8 mouse cellular contexts compared by ENCODE assay signal in the genomic region with DNA sequence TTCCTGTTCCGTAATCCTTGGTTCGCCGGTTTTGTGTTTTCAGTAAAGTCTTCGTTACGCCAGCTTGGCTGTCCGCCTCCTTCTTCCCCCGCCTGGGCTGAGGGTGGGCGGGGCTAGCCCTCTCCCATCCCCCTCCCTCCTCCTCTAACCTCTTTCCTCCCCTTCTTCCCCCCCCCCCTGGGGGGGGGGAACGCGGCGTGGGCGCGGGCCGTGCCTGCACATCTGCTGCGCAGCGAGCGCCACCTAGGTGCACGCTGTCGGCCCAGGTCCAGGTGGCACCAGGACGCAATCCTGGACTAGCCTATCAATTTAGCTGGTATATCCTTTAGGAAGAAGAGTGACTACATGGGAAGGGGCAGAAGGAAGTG. TPM values are rescaled to one million over a fixed set of nuclear protein-coding genes. Genes with fewer than 3 reads are reported as not detected.
DNase-seq lines count a peak whose midpoint lies in the region; ATAC-seq lines count a peak whose summit lies in the region.

No protein-coding gene starts in this region.

- peak overlapping the region; percentile 99 for H3K27ac ChIP-seq in intestine, embryonic 16.5 days (ENCODE audit: low read length)
- H3K27ac ChIP-seq in midbrain, embryonic 10.5 days (replicated peaks) = peak overlapping the region; percentile 99

- intact Hi-C loops in left cerebral cortex, postnatal 36 days (cut with DNase I) = loop anchor here (5.0 to 10.0 kb wide), 2 partner anchors 54 to 88 kb away; partner anchors contain the start of gene Rab3a

- no peaks in the 10 kb centered on the region for H3K27me3 ChIP-seq in intestine, embryonic 16.5 days (replicated peaks; ENCODE audit: control insufficient read depth, insufficient read depth, low read length)
- H3K27me3 ChIP-seq in midbrain, embryonic 10.5 days (ENCODE audit: low read depth, poor library complexity, severe bottlenecking) = peaks cover 10% of the 10 kb centered on the region

- under 1% methylated on average over 20 of the region's 20 CpGs for WGBS in intestine, embryonic 16.5 days
- WGBS in midbrain, embryonic 10.5 days = under 1% methylated on average over 20 of the region's 20 CpGs

- ATAC-seq in intestine, embryonic 16.5 days = 0 out of 2 replicates have a peak, but pooled peaks have one; percentile 7

- peak; percentile 95 for DNase-seq in adrenal gland, adult 2 months
- peak; percentile 96 for DNase-seq in embryo, embryonic 9.5 days (ENCODE audit: extremely low spot score)
- DNase-seq in gastrocnemius, postnatal 4 days (ENCODE audit: low spot score in 2 of 2) = peak; percentile 82 to 87
- peak; percentile 82 to 84 for DNase-seq in left cerebral cortex, postnatal 36 days (ENCODE audit: low spot score in 2 of 2)
- DNase-seq in midbrain, embryonic 10.5 days (ENCODE audit: low spot score) = peak; percentile 90
- peak; percentile 82 for DNase-seq in right cerebral cortex, postnatal 4 days
- peak; percentile 93 for DNase-seq in yolk sac, embryonic 10.5 days (ENCODE audit: low spot score)

- peak overlapping the region; percentile 99 for H3K9ac ChIP-seq in intestine, embryonic 16.5 days (ENCODE audit: low read depth, low read length)

- peaks cover 42% of the 10 kb centered on the region for H3K4me1 ChIP-seq in intestine, embryonic 16.5 days (ENCODE audit: control insufficient read depth, insufficient read depth, low read length)
- peaks cover 49% of the 10 kb centered on the region for H3K4me1 ChIP-seq in midbrain, embryonic 10.5 days

- peak overlapping the region; percentile 91 for H3K4me3 ChIP-seq in intestine, embryonic 16.5 days (ENCODE audit: low read length)
- H3K4me3 ChIP-seq in midbrain, embryonic 10.5 days = peak overlapping the region; percentile 98

- no peaks in the 10 kb centered on the region for H3K36me3 ChIP-seq in intestine, embryonic 16.5 days (ENCODE audit: control insufficient read depth, insufficient read depth, low read length)
- peaks cover 23% of the 10 kb centered on the region for H3K36me3 ChIP-seq in midbrain, embryonic 10.5 days

- H3K9me3 ChIP-seq in intestine, embryonic 16.5 days (ENCODE audit: control insufficient read depth, low read length) = no peaks in the 10 kb centered on the region
- no peaks in the 10 kb centered on the region for H3K9me3 ChIP-seq in midbrain, embryonic 10.5 days (replicated peaks)

- peak overlapping the region; percentile 59 for H3K4me2 ChIP-seq in intestine, embryonic 16.5 days (ENCODE audit: low read depth, low read length)

RNA-seq across cellular contexts. Expression of gene Jund, which starts 1.8 kb away (rescaled TPM):
- 100 to 1,000 TPM; 214 to 246 TPM for total RNA-seq in adrenal gland, adult 2 months (2021)
- polyA plus RNA-seq in adrenal gland, adult 2 months (2012; rRNA removed) = 1,009 and 1,256 TPM in 2 replicates
- 100 to 1,000 TPM; 201 to 228 TPM for total RNA-seq in gastrocnemius, postnatal 4 days (2021)
- polyA plus RNA-seq in intestine, embryonic 16.5 days (2015; fragmentation: Nextera tagmentation; extraction: Ambion mirVana) = 37.3 and 52.2 TPM in 2 replicates
- total RNA-seq in left cerebral cortex, postnatal 36 days (2021) = 100 to 1,000 TPM; 219 to 272 TPM
- 62.5 and 78.6 TPM in 2 replicates for polyA plus RNA-seq in midbrain, embryonic 10.5 days (2016; fragmentation: Nextera tagmentation; extraction: Ambion mirVana)

RNA-seq across cellular contexts. Expression of gene Iqcn, which starts 2.7 kb away (rescaled TPM):
- under 1 TPM in 1 of 2 experiments, not detected in 1; 0.12 TPM for total RNA-seq in adrenal gland, adult 2 months (2021)
- polyA plus RNA-seq in adrenal gland, adult 2 months (2012; rRNA removed) = 0.25 and 0.28 TPM in 2 replicates
- total RNA-seq in gastrocnemius, postnatal 4 days (2021) = not detected
- polyA plus RNA-seq in intestine, embryonic 16.5 days (2015; fragmentation: Nextera tagmentation; extraction: Ambion mirVana) = not detected in 2 replicates
- under 1 TPM; 0.10 to 0.34 TPM for total RNA-seq in left cerebral cortex, postnatal 36 days (2021)
- not detected in 2 replicates for polyA plus RNA-seq in midbrain, embryonic 10.5 days (2016; fragmentation: Nextera tagmentation; extraction: Ambion mirVana)

RNA-seq across cellular contexts. Expression of gene Gm3336, which starts 17.8 kb away (rescaled TPM):
- total RNA-seq in adrenal gland, adult 2 months (2021) = under 1 TPM in 1 of 2 experiments, not detected in 1; 0.69 TPM
- polyA plus RNA-seq in adrenal gland, adult 2 months (2012; rRNA removed) = 0.51 and 0.97 TPM in 2 replicates
- not detected for total RNA-seq in gastrocnemius, postnatal 4 days (2021)
- polyA plus RNA-seq in intestine, embryonic 16.5 days (2015; fragmentation: Nextera tagmentation; extraction: Ambion mirVana) = 3.3 and 4.1 TPM in 2 replicates
- not detected for total RNA-seq in left cerebral cortex, postnatal 36 days (2021)
- not detected in 2 replicates for polyA plus RNA-seq in midbrain, embryonic 10.5 days (2016; fragmentation: Nextera tagmentation; extraction: Ambion mirVana)

RNA-seq across cellular contexts. Expression of gene Pde4c, which starts 23.0 kb away (rescaled TPM):
- total RNA-seq in adrenal gland, adult 2 months (2021) = 1 to 10 TPM in 1 of 2 experiments, under 1 TPM in 1; 0.76 to 1.0 TPM
- 2.9 and 3.3 TPM in 2 replicates for polyA plus RNA-seq in adrenal gland, adult 2 months (2012; rRNA removed)
- 1 to 10 TPM; 1.4 to 1.5 TPM for total RNA-seq in gastrocnemius, postnatal 4 days (2021)
- 0.28 and 0.64 TPM in 2 replicates for polyA plus RNA-seq in intestine, embryonic 16.5 days (2015; fragmentation: Nextera tagmentation; extraction: Ambion mirVana)
- 1 to 10 TPM in 1 of 2 experiments, under 1 TPM in 1; 0.89 to 2.0 TPM for total RNA-seq in left cerebral cortex, postnatal 36 days (2021)
- polyA plus RNA-seq in midbrain, embryonic 10.5 days (2016; fragmentation: Nextera tagmentation; extraction: Ambion mirVana) = 0.72 and 0.78 TPM in 2 replicates

RNA-seq across cellular contexts. Expression of gene Lsm4, which starts 27.5 kb away (rescaled TPM):
- total RNA-seq in adrenal gland, adult 2 months (2021) = 10 to 100 TPM; 65.2 to 88.5 TPM
- polyA plus RNA-seq in adrenal gland, adult 2 months (2012; rRNA removed) = 81.3 and 112 TPM in 2 replicates
- total RNA-seq in gastrocnemius, postnatal 4 days (2021) = 10 to 100 TPM; 70.1 to 84.7 TPM
- 228 and 246 TPM in 2 replicates for polyA plus RNA-seq in intestine, embryonic 16.5 days (2015; fragmentation: Nextera tagmentation; extraction: Ambion mirVana)
- total RNA-seq in left cerebral cortex, postnatal 36 days (2021) = 10 to 100 TPM; 59.1 to 69.8 TPM
- polyA plus RNA-seq in midbrain, embryonic 10.5 days (2016; fragmentation: Nextera tagmentation; extraction: Ambion mirVana) = 315 and 355 TPM in 2 replicates

Comparison
In these comparisons a context has a peak if more than half of its experiments do, and no peak if none do; other contexts are left out.
1. Peak in every context shown above with its lines: DNase-seq, ATAC-seq, H3K4me3 ChIP-seq and H3K27ac ChIP-seq.